Mouse (Mus musculus): Measurements from ENCODE around the gene Fxn. TPM values are rescaled to one million over a fixed set of nuclear protein-coding genes. Genes with fewer than 3 reads are reported as not detected.

Gene Fxn
- total RNA-seq, 2 experiments from 2014 or later = 5.9 to 8.1 TPM

- no peak overlapping the region for H3K4me3 ChIP-seq
- intact Hi-C loops (cut with DNase I) = no loop called here
- H3K27ac ChIP-seq = no peak overlapping the region
- DNase-seq (ENCODE audit: extremely low spot score in 1 of 2, low spot score in 2 of 2) = no peak
- TF ChIP-seq CTCF (IDR thresholded peaks at IDR 0.05) = no peak
Measured at GRCm38 (mm10) chr19:24315234-24315633, 34.8 kb upstream of the Fxn start.

DNA sequence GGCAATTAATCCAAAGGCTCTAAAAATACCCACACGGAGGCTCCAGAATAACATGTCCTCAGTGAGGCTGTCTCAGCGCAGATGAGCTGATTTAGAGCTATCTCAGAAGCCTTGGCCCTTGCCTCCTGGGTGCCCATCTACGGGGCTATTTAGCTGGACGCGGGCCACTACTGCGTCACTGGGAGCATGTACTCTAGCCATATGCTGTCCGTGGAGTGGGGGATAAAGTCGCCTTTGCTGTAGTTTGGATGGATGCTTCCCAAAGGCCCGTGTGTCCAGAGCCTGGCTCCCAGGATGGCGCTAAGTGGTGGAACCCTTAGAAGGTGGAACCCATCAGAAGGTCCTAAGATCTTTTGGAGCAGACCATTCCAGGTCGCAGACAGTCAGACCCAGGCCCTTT lies 34.3 kb upstream of the Fxn start:
- no peak for TF ChIP-seq CTCF (IDR thresholded peaks at IDR 0.05)
- Histone ChIP-seq H3K4me3 (no peak overlapping the region), H3K27ac (no peak overlapping the region)
- intact Hi-C loops (cut with DNase I) = no loop called here
- DNase-seq (ENCODE audit: extremely low spot score in 1 of 2, low spot score in 2 of 2) = no peak

GRCm38 (mm10) chr19:24312556-24313342 lies 32.3 kb upstream of the Fxn start:
- intact Hi-C loops (cut with DNase I) = no loop called here
- DNase-seq (ENCODE audit: extremely low spot score in 1 of 2, low spot score in 2 of 2) = no peak
- Histone ChIP-seq H3K4me3 (no peak overlapping the region), H3K27ac (no peak overlapping the region)
- TF ChIP-seq CTCF (IDR thresholded peaks at IDR 0.05) = no peak

GRCm38 (mm10) chr19:24312046-24312445 lies 31.6 kb upstream of the Fxn start:
- Histone ChIP-seq H3K27ac (no peak overlapping the region), H3K4me3 (no peak overlapping the region)
- DNase-seq (ENCODE audit: extremely low spot score in 1 of 2, low spot score in 2 of 2) = no peak
- intact Hi-C loops (cut with DNase I) = no loop called here
- no peak for TF ChIP-seq CTCF (IDR thresholded peaks at IDR 0.05)

DNA sequence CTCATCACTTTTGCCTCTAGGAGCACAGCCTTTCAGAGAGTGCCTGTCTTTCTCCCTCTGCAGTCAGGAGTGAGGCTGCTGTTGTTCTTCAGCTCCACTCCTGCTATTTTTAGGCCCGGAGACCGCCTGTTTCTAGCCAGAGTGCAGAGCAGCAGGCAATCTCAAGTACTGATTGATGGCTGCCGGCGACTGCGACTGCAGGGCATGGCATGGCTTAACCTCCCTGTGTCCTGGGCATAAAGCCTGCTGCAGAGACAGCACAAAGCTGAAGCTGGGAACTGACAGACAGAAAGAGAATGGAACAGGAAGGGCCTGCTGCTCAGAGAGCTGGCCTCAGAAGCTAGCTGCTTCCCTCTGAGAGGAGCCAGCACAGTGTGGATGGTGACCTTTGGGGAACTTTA lies 27.9 kb upstream of the Fxn start:
- peak overlapping the region; percentile 70 for H3K27ac ChIP-seq
- no peak overlapping the region for H3K4me3 ChIP-seq
- peak; percentile 26 to 44 for DNase-seq (ENCODE audit: extremely low spot score in 1 of 2, low spot score in 2 of 2)
- intact Hi-C loops (cut with DNase I) = no loop called here
- TF ChIP-seq CTCF (IDR thresholded peaks at IDR 0.05) = no peak

DNA sequence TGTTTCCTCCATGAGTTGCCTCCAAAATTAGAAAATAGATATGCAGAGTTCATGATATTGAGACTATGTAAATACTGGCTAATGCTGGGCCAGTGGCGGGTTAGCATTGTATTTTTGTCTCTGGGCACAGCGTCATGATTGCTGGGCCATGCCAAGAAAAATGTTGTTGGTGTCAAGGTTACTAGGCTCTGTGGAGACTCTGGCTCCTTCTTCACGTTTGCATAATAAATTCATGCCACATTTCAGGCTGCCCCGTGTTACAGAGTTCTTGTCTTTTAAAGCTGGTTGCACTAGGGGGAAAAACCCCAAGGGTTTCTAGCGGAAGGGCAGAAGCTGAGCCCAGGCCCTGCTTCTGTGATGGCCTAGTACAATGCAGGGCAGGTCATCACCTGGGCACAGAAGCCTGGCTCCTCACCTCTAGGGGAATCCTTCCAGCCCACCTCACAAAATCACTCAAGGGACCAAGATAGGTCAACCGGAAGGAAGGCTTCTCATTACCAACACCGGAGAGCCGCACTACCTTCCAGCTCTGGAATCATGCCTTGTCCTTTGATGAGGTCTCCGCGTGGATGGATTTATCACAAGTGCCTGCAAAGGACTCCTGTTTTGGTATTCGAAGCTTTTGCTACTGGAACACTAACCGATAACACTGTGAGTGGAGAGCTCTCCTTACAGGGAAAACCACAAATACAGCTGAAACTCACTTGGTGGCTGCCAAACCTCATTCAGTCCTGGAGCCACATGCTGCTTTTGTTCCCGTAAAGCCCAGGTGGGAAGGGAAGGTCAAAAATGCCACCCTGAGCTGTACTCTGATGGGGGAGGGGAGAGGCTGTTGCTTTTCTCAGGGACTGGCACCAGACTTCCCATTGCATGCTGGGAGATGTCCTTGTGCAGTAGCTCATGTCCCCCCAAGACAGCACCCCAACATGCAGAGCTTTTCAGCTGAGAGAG lies 27.1 kb upstream of the Fxn start:
- intact Hi-C loops (cut with DNase I) = no loop called here
- Histone ChIP-seq H3K27ac (peak overlapping the region; percentile 70), H3K4me3 (no peak overlapping the region)
- no peak for DNase-seq (ENCODE audit: extremely low spot score in 1 of 2, low spot score in 2 of 2)
- no peak for TF ChIP-seq CTCF (IDR thresholded peaks at IDR 0.05)

DNA sequence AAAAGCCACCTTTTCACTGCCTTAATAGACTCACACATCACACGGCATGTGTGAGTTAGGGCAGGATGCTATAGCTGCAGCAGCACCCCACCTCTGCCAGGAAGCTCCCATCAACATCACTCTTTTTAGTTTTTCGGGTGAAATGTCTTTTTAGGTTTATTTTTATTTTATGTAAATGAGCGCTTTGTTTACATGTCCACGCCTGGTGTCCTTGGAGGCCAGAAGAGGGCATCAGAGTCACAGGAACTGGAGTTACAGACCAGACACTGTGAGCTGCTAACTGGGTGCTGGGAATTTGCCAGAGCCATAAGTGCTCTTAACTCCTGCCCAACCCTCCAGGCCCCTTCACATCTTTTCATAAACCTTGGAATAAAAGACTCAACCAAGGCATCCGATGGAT lies 25.9 kb upstream of the Fxn start:
- intact Hi-C loops (cut with DNase I) = no loop called here
- no peak for TF ChIP-seq CTCF (IDR thresholded peaks at IDR 0.05)
- H3K27ac ChIP-seq = no peak overlapping the region
- no peak for DNase-seq (ENCODE audit: extremely low spot score in 1 of 2, low spot score in 2 of 2)
- H3K4me3 ChIP-seq = no peak overlapping the region

GRCm38 (mm10) chr19:24302198-24302597 lies 21.8 kb upstream of the Fxn start:
- intact Hi-C loops (cut with DNase I) = no loop called here
- H3K27ac ChIP-seq = no peak overlapping the region
- no peak for DNase-seq (ENCODE audit: extremely low spot score in 1 of 2, low spot score in 2 of 2)
- no peak overlapping the region for H3K4me3 ChIP-seq
- TF ChIP-seq CTCF (IDR thresholded peaks at IDR 0.05) = no peak

- intact Hi-C loops (cut with DNase I) = loop anchor here (1.0 to 2.0 kb wide), 5 partner anchors 176 to 583 kb away; partner anchors contain the start of gene Fam122a
- no peak for TF ChIP-seq CTCF (IDR thresholded peaks at IDR 0.05)
- Histone ChIP-seq H3K4me3 (no peak overlapping the region), H3K27ac (no peak overlapping the region)
- DNase-seq (ENCODE audit: extremely low spot score in 1 of 2, low spot score in 2 of 2) = no peak
Measured at GRCm38 (mm10) chr19:24301768-24302148, 21.4 kb upstream of the Fxn start.

DNA sequence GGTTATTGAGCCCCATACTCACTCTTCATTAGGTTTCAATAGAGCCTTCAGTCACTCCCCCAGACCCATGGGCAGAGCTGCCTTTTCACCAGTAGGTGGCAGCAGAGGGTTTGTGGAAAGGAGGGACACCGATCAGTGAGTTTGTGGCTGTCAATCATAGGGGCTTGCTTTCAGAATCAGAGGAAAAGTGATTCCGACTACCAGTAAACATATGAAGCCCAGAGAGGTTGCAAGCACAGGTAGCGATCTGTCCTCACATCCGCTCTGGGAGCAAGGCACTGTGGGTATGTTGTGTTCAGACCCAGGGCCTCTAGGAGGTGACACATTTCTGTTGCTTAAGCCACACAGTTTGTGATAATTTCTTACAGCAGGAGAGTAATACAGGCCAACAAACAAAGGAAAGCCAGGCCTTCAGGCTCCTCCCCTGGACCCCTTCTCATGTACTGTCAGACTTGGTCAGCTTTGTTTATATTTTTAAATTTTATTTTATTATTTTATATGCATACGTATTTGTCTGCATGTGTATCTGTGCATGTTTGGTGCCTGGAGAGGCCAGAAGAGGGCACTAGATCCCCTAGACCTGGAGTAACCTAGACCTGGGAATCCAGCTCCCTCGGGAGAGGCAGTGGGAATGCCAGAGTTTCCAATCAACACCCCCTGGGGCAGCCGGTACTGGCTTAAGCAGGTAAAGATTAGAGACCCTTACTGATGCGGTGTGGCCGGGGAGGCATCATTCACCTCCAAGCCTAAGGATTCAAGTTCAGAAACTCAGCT lies 20.8 kb upstream of the Fxn start:
- intact Hi-C loops (cut with DNase I) = loop anchor here (1.0 to 2.0 kb wide), 5 partner anchors 176 to 584 kb away; partner anchors contain the start of gene Fam122a
- peak; percentile 78 for TF ChIP-seq CTCF (IDR thresholded peaks at IDR 0.05)
- DNase-seq (ENCODE audit: extremely low spot score in 1 of 2, low spot score in 2 of 2) = peak; percentile 47 to 66
- Histone ChIP-seq H3K4me3 (0 out of 2 replicates have a peak overlapping the region, but pooled peaks have one; percentile 7), H3K27ac (no peak overlapping the region)

- intact Hi-C loops (cut with DNase I) = no loop called here
- TF ChIP-seq CTCF (IDR thresholded peaks at IDR 0.05) = no peak
- H3K4me3 ChIP-seq = no peak overlapping the region
- no peak for DNase-seq (ENCODE audit: extremely low spot score in 1 of 2, low spot score in 2 of 2)
- H3K27ac ChIP-seq = no peak overlapping the region
Measured at GRCm38 (mm10) chr19:24293537-24293936, 13.1 kb upstream of the Fxn start.
